Comparison of ENCODE assay signal across 8 mouse cellular contexts in genomic region chr11:120188102-120188480, GRCm38 (mm10). TPM values are rescaled to one million over a fixed set of nuclear protein-coding genes. Genes with fewer than 3 reads are reported as not detected.
DNase-seq lines count a peak whose midpoint lies in the region; ATAC-seq and TF ChIP-seq lines count a peak whose summit lies in the region.

No protein-coding gene starts in this region.

- peaks cover 47% of the 10 kb centered on the region for H3K4me1 ChIP-seq in forebrain, embryonic 15.5 days
- peaks cover 11% of the 10 kb centered on the region; the same call in 1 of the 2 replicates for H3K4me1 ChIP-seq in intestine, postnatal 0 days (replicated peaks; ENCODE audit: control insufficient read depth, insufficient read depth, low read length)
- peaks cover 31% of the 10 kb centered on the region for H3K4me1 ChIP-seq in lung, postnatal 0 days (ENCODE audit: insufficient read depth, low read depth, low read length)
- H3K4me1 ChIP-seq in stomach, embryonic 16.5 days (ENCODE audit: control insufficient read depth, insufficient read depth, low read length): peaks cover 47% of the 10 kb centered on the region

- H3K27ac ChIP-seq in forebrain, embryonic 15.5 days (replicated peaks): peak overlapping the region; percentile 96
- H3K27ac ChIP-seq in intestine, postnatal 0 days (ENCODE audit: low read depth, low read length): peak overlapping the region; percentile 93; the same call in 1 of the 2 replicates
- peak overlapping the region; percentile 97 for H3K27ac ChIP-seq in lung, postnatal 0 days (ENCODE audit: low read length)
- peak overlapping the region; percentile 69 for H3K27ac ChIP-seq in stomach, embryonic 16.5 days (ENCODE audit: low read length)

- no peaks in the 10 kb centered on the region for H3K9me3 ChIP-seq in forebrain, embryonic 15.5 days
- H3K9me3 ChIP-seq in intestine, postnatal 0 days (ENCODE audit: control insufficient read depth): no peaks in the 10 kb centered on the region
- H3K9me3 ChIP-seq in lung, postnatal 0 days (ENCODE audit: low read length): no peaks in the 10 kb centered on the region
- no peaks in the 10 kb centered on the region for H3K9me3 ChIP-seq in stomach, embryonic 16.5 days (replicated peaks; ENCODE audit: control insufficient read depth, low read length)

- TF ChIP-seq EP300 in lung, postnatal 0 days (IDR thresholded peaks at IDR 0.05): no peak

- H3K4me2 ChIP-seq in forebrain, embryonic 15.5 days (replicated peaks): peak overlapping the region; percentile 81
- peak overlapping the region; percentile 84 for H3K4me2 ChIP-seq in intestine, postnatal 0 days (replicated peaks; ENCODE audit: low read depth)
- peak overlapping the region; percentile 94 for H3K4me2 ChIP-seq in lung, postnatal 0 days (replicated peaks; ENCODE audit: low read depth, low read length)
- H3K4me2 ChIP-seq in stomach, embryonic 16.5 days (ENCODE audit: low read depth, low read length): peak overlapping the region; percentile 95

- TF ChIP-seq CTCF in intestine, postnatal 0 days (IDR thresholded peaks at IDR 0.05; ENCODE audit: low read depth): no peak
- TF ChIP-seq CTCF in lung, postnatal 0 days (IDR thresholded peaks at IDR 0.05): no peak

- DNase-seq in layer of hippocampus, postnatal 10 days (ENCODE audit: low spot score in 2 of 2): peak; percentile 59 to 66
- no peak for DNase-seq in layer of hippocampus, adult 18-20 months (ENCODE audit: low spot score in 2 of 2)
- peak; percentile 32 for DNase-seq in brain, adult 2 months (ENCODE audit: low read depth, low spot score)
- no peak for DNase-seq in lung, postnatal 0 days (ENCODE audit: low spot score)

- H3K27me3 ChIP-seq in forebrain, embryonic 15.5 days: no peaks in the 10 kb centered on the region
- H3K27me3 ChIP-seq in intestine, postnatal 0 days (replicated peaks; ENCODE audit: control insufficient read depth, insufficient read depth, low read length): no peaks in the 10 kb centered on the region
- no peaks in the 10 kb centered on the region for H3K27me3 ChIP-seq in lung, postnatal 0 days (replicated peaks; ENCODE audit: insufficient read depth, low read length)
- H3K27me3 ChIP-seq in stomach, embryonic 16.5 days (ENCODE audit: control insufficient read depth, insufficient read depth, low read length): no peaks in the 10 kb centered on the region

- H3K4me3 ChIP-seq in forebrain, embryonic 15.5 days: peak overlapping the region; percentile 72
- peak overlapping the region; percentile 90 for H3K4me3 ChIP-seq in intestine, postnatal 0 days (ENCODE audit: low read depth, low read length)
- peak overlapping the region; percentile 85 for H3K4me3 ChIP-seq in lung, postnatal 0 days (ENCODE audit: low read depth, low read length)
- H3K4me3 ChIP-seq in stomach, embryonic 16.5 days (replicated peaks; ENCODE audit: low read length): peak overlapping the region; percentile 88

- ATAC-seq in forebrain, embryonic 15.5 days (replicated peaks): no peak
- ATAC-seq in intestine, postnatal 0 days: no peak
- no peak for ATAC-seq in lung, postnatal 0 days
- ATAC-seq in stomach, embryonic 16.5 days (ENCODE audit: insufficient read depth, low FRiP score): no peak
- no peak for ATAC-seq in monocyte, adult 5-6 weeks (replicated peaks; ENCODE audit: insufficient number of reproducible peaks, low FRiP score, low TSS enrichment, poor library complexity, severe bottlenecking)

- peak overlapping the region; percentile 93 for H3K9ac ChIP-seq in forebrain, embryonic 15.5 days (replicated peaks)
- peak overlapping the region; percentile 90 for H3K9ac ChIP-seq in intestine, postnatal 0 days (ENCODE audit: low read depth, low read length)
- H3K9ac ChIP-seq in lung, postnatal 0 days (replicated peaks; ENCODE audit: low read depth): peak overlapping the region; percentile 96
- peak overlapping the region; percentile 99 for H3K9ac ChIP-seq in stomach, embryonic 16.5 days (ENCODE audit: low read length)

- under 1% methylated on average over 24 of the region's 24 CpGs for WGBS in forebrain, embryonic 15.5 days
- WGBS in intestine, postnatal 0 days: 0% methylated on average over 24 of the region's 24 CpGs
- under 1% methylated on average over 24 of the region's 24 CpGs for WGBS in lung, postnatal 0 days
- WGBS in stomach, embryonic 16.5 days: under 1% methylated on average over 24 of the region's 24 CpGs

- no peaks in the 10 kb centered on the region for H3K36me3 ChIP-seq in forebrain, embryonic 15.5 days
- 0 out of 2 replicates have a peak, but pooled peaks cover 4% of the 10 kb centered on the region for H3K36me3 ChIP-seq in intestine, postnatal 0 days (ENCODE audit: control insufficient read depth, insufficient read depth)
- no peaks in the 10 kb centered on the region for H3K36me3 ChIP-seq in lung, postnatal 0 days (ENCODE audit: insufficient read depth, low read length)
- no peaks in the 10 kb centered on the region for H3K36me3 ChIP-seq in stomach, embryonic 16.5 days (ENCODE audit: control insufficient read depth, insufficient read depth, low read length)

RNA-seq across cellular contexts. Expression of gene Slc38a10, which starts 36.9 kb away (rescaled TPM):
- 100 to 1,000 TPM; 107 to 123 TPM for total RNA-seq in layer of hippocampus, postnatal 10 days (2021)
- 10 to 100 TPM; 81.4 to 86.5 TPM for total RNA-seq in layer of hippocampus, adult 18-20 months (2021)
- 97.7 and 98.9 TPM in 2 replicates for polyA plus RNA-seq in forebrain, embryonic 15.5 days (2015; fragmentation: Nextera tagmentation; extraction: Ambion mirVana)
- polyA plus RNA-seq in intestine, postnatal 0 days (2015; fragmentation: Nextera tagmentation; extraction: Ambion mirVana): 56.4 and 57.3 TPM in 2 replicates
- 66.6 and 69.4 TPM in 2 replicates for polyA plus RNA-seq in lung, postnatal 0 days (2015; fragmentation: Nextera tagmentation; extraction: Ambion mirVana)
- polyA plus RNA-seq in stomach, embryonic 16.5 days (2015; fragmentation: Nextera tagmentation; extraction: Ambion mirVana): 95.9 and 99.2 TPM in 2 replicates
- 40.6 to 56.4 TPM (median 42.9 TPM) in 3 replicates for total RNA-seq in monocyte, adult 5-6 weeks (2017)

RNA-seq across cellular contexts. Expression of gene Bahcc1, which starts 44.7 kb away (rescaled TPM):
- 10 to 100 TPM; 21.9 to 26.0 TPM for total RNA-seq in layer of hippocampus, postnatal 10 days (2021)
- 10 to 100 TPM; 17.6 to 19.0 TPM for total RNA-seq in layer of hippocampus, adult 18-20 months (2021)
- 15.4 and 16.1 TPM in 2 replicates for polyA plus RNA-seq in forebrain, embryonic 15.5 days (2015; fragmentation: Nextera tagmentation; extraction: Ambion mirVana)
- polyA plus RNA-seq in intestine, postnatal 0 days (2015; fragmentation: Nextera tagmentation; extraction: Ambion mirVana): 3.1 and 4.2 TPM in 2 replicates
- polyA plus RNA-seq in lung, postnatal 0 days (2015; fragmentation: Nextera tagmentation; extraction: Ambion mirVana): 5.9 and 6.6 TPM in 2 replicates
- 4.5 and 5.6 TPM in 2 replicates for polyA plus RNA-seq in stomach, embryonic 16.5 days (2015; fragmentation: Nextera tagmentation; extraction: Ambion mirVana)
- total RNA-seq in monocyte, adult 5-6 weeks (2017): 0.68 to 0.85 TPM (median 0.76 TPM) in 3 replicates

Comparison
In these comparisons a context has a peak if more than half of its experiments do, and no peak if none do; other contexts are left out.
1. DNase-seq: peak in layer of hippocampus, postnatal 10 days (2 of 2) and brain, adult 2 months (single experiment); none in layer of hippocampus, adult 18-20 months (0 of 2) and lung, postnatal 0 days (single experiment).
2. Peak in every context shown above with its lines, with median percentiles within 50 percentile points of each other: H3K27ac ChIP-seq, H3K4me2 ChIP-seq, H3K4me3 ChIP-seq and H3K9ac ChIP-seq.